ENCODE assay signal across 19 mouse cellular contexts in the genomic region with DNA sequence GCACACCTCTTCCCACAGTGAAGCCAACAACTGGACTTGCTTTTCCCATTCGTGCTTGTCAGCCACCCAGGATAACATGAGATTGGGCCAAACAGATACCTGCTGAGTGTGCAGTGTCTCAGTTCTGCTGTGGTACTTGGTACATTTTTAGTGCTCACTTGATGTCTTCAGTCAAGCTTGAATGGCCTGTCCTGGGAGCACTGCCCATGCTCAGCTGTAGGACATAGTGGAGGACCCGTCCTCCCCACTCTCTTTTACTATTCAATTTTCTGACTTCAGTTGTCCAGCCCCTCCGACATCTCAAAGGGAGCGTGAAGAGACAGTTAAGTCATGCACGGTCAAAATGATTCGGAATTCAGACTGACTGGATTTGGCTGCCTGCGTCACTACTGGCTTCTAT.
DNase-seq lines count a peak whose midpoint lies in the region; TF ChIP-seq lines count a peak whose summit lies in the region.
"Had no signal": no experiment of that assay in that cellular context is flagged by ENCODE, and none has a peak within 500 bp of the region (broad histone marks: within the 10 kb centered on the region; RNA-seq: fewer than 3 reads in every experiment).

No protein-coding gene starts in this region.

- H3K4me3 ChIP-seq in gastrocnemius, adult 2 months, result no peak overlapping the region
- H3K4me3 ChIP-seq: embryonic facial prominence, embryonic 13.5 days; embryonic facial prominence, embryonic 15.5 days; erythroblast, embryonic 14.5 days; forebrain, embryonic 13.5 days; forebrain, embryonic 15.5 days had no signal

- peak overlapping the region; percentile 35 for H3K27ac ChIP-seq in gastrocnemius, adult 2 months
- H3K27ac ChIP-seq: embryonic facial prominence, embryonic 13.5 days; embryonic facial prominence, embryonic 15.5 days; forebrain, embryonic 13.5 days; forebrain, embryonic 15.5 days had no signal

- intact Hi-C loops in gastrocnemius, adult 2 months (cut with DNase I), result loop anchor here (5.0 kb wide), 1 partner anchor 63 kb away; no protein-coding TSS in a partner anchor

- DNase-seq in gastrocnemius, adult 2 months, result peak; percentile 53
- DNase-seq in gastrocnemius, postnatal 25 days, result no peak
- DNase-seq in Muller cell, postnatal 12 days (ENCODE audit: inconsistent ontology term), result peak; percentile 52
- DNase-seq in skeletal muscle tissue, adult 2 months (ENCODE audit: low read depth, low spot score), result peak; percentile 21
- DNase-seq in embryo, embryonic 11 days, result no peak
- DNase-seq: adrenal gland, adult 8-10 months; adrenal gland, postnatal 14 days; adrenal gland, postnatal 36 days; cerebellum, adult 11-12 months; cerebellum, adult 2 months; cerebellum, adult 9-10 months; cerebellum, postnatal 10 days; cerebellum, postnatal 25 days; forebrain, postnatal 0 days had no signal

- no peak for TF ChIP-seq CTCF in gastrocnemius, adult 2 months (IDR thresholded peaks at IDR 0.05)

Comparison
In these comparisons a context has a peak if more than half of its experiments do, and no peak if none do; other contexts are left out.
1. DNase-seq: peak in gastrocnemius, adult 2 months (single experiment), Muller cell, postnatal 12 days (single experiment) and skeletal muscle tissue, adult 2 months (single experiment); none in gastrocnemius, postnatal 25 days (single experiment) and embryo, embryonic 11 days (single experiment).